Mouse (Mus musculus): ENCODE measurements at regions not wholly inside any gene's neighbourhood (a gene's known extent, or its start where the extent isn't known, plus 50 kb on each side); places are given as distances from the start of the nearest gene placed in this dataset.

GRCm38 (mm10) chr17:63758817-63759404, 104.0 kb upstream of the Fer start:
- Histone ChIP-seq H3K9ac (replicated peaks; ENCODE audit: low read length) (no peak overlapping the region), H3K27ac (ENCODE audit: low read length) (no peak overlapping the region), H3K4me1 (ENCODE audit: insufficient read depth, low read length) (no peaks in the 10 kb centered on the region), H3K4me3 (ENCODE audit: low read length) (no peak overlapping the region), H3K27me3 (ENCODE audit: insufficient read depth, low read length) (no peaks in the 10 kb centered on the region), H3K4me2 (replicated peaks; ENCODE audit: low read depth, low read length) (no peak overlapping the region), H3K36me3 (ENCODE audit: insufficient read depth, low read length) (no peaks in the 10 kb centered on the region), H3K9me3 (ENCODE audit: low read length) (peaks cover 4% of the 10 kb centered on the region; the same call in 1 of the 2 replicates)
- ATAC-seq (ENCODE audit: low FRiP score, low TSS enrichment), result no peak
- WGBS, result 56% methylated on average over 7 of the region's 7 CpGs

GRCm38 (mm10) chr17:63761058-63761457, 101.8 kb upstream of the Fer start:
- H3K9ac ChIP-seq (replicated peaks; ENCODE audit: low read length), result no peak overlapping the region
- 88% methylated on average over 5 of the region's 5 CpGs for WGBS

GRCm38 (mm10) chr17:63771111-63771510, 91.8 kb upstream of the Fer start:
- H3K36me3 ChIP-seq (ENCODE audit: insufficient read depth, low read length), result no peaks in the 10 kb centered on the region
- H3K4me1 ChIP-seq (ENCODE audit: insufficient read depth, low read length), result no peaks in the 10 kb centered on the region
- no peak overlapping the region for H3K4me3 ChIP-seq (ENCODE audit: low read length)
- ATAC-seq (ENCODE audit: low FRiP score, low TSS enrichment), result no peak
- peaks cover 4% of the 10 kb centered on the region for H3K9me3 ChIP-seq (ENCODE audit: low read length)
- no peak overlapping the region for H3K4me2 ChIP-seq (replicated peaks; ENCODE audit: low read depth, low read length)
- WGBS, result 81% methylated on average over 6 of the region's 6 CpGs
- no peaks in the 10 kb centered on the region for H3K27me3 ChIP-seq (ENCODE audit: insufficient read depth, low read length)
- H3K27ac ChIP-seq (ENCODE audit: low read length), result no peak overlapping the region
- no peak overlapping the region for H3K9ac ChIP-seq (replicated peaks; ENCODE audit: low read length)

More at GRCm38 (mm10) chr17:63761058-63761457, 101.8 kb upstream of the Fer start:
- Histone ChIP-seq H3K4me1 (ENCODE audit: insufficient read depth, low read length) (no peaks in the 10 kb centered on the region), H3K27me3 (ENCODE audit: insufficient read depth, low read length) (no peaks in the 10 kb centered on the region), H3K27ac (ENCODE audit: low read length) (no peak overlapping the region), H3K36me3 (ENCODE audit: insufficient read depth, low read length) (no peaks in the 10 kb centered on the region), H3K4me2 (replicated peaks; ENCODE audit: low read depth, low read length) (no peak overlapping the region), H3K9me3 (ENCODE audit: low read length) (peaks cover 4% of the 10 kb centered on the region; the same call in 1 of the 2 replicates), H3K4me3 (ENCODE audit: low read length) (no peak overlapping the region)
- no peak for ATAC-seq (ENCODE audit: low FRiP score, low TSS enrichment)

- ATAC-seq (ENCODE audit: low FRiP score, low TSS enrichment), result peak; percentile 86
- H3K36me3 ChIP-seq (ENCODE audit: insufficient read depth, low read length), result no peaks in the 10 kb centered on the region
Observed at GRCm38 (mm10) chr17:63784381-63785116, 78.3 kb upstream of the Fer start.

GRCm38 (mm10) chr17:63786444-63786843, 76.4 kb upstream of the Fer start:
- Histone ChIP-seq H3K27ac (ENCODE audit: low read length) (no peak overlapping the region), H3K36me3 (ENCODE audit: insufficient read depth, low read length) (no peaks in the 10 kb centered on the region), H3K4me3 (ENCODE audit: low read length) (no peak overlapping the region), H3K27me3 (ENCODE audit: insufficient read depth, low read length) (no peaks in the 10 kb centered on the region), H3K9ac (replicated peaks; ENCODE audit: low read length) (no peak overlapping the region), H3K4me1 (ENCODE audit: insufficient read depth, low read length) (no peaks in the 10 kb centered on the region), H3K4me2 (replicated peaks; ENCODE audit: low read depth, low read length) (no peak overlapping the region), H3K9me3 (ENCODE audit: low read length) (no peaks in the 10 kb centered on the region)
- WGBS, result 75% methylated on average over 11 of the region's 11 CpGs
- no peak for ATAC-seq (ENCODE audit: low FRiP score, low TSS enrichment)

More at GRCm38 (mm10) chr17:63784381-63785116, 78.3 kb upstream of the Fer start:
- no peak overlapping the region for H3K9ac ChIP-seq (replicated peaks; ENCODE audit: low read length)
- no peaks in the 10 kb centered on the region for H3K9me3 ChIP-seq (ENCODE audit: low read length)
- H3K27me3 ChIP-seq (ENCODE audit: insufficient read depth, low read length), result no peaks in the 10 kb centered on the region
- H3K4me2 ChIP-seq (replicated peaks; ENCODE audit: low read depth, low read length), result peak overlapping the region; percentile 4; the same call in 1 of the 2 replicates
- no peaks in the 10 kb centered on the region for H3K4me1 ChIP-seq (ENCODE audit: insufficient read depth, low read length)
- no peak overlapping the region for H3K4me3 ChIP-seq (ENCODE audit: low read length)
- no peak overlapping the region for H3K27ac ChIP-seq (ENCODE audit: low read length)
- 38% methylated on average over 19 of the region's 19 CpGs for WGBS

- ATAC-seq (ENCODE audit: low FRiP score, low TSS enrichment), result peak; percentile 19; the same call in 1 of the 2 replicates
- 76% methylated on average over 6 of the region's 6 CpGs for WGBS
- no peak overlapping the region for H3K4me3 ChIP-seq (ENCODE audit: low read length)
Observed at GRCm38 (mm10) chr17:63794352-63794751, 68.5 kb upstream of the Fer start.

GRCm38 (mm10) chr17:63798381-63798780, 64.5 kb upstream of the Fer start:
- WGBS, result 93% methylated on average over 6 of the region's 6 CpGs
- ATAC-seq (ENCODE audit: low FRiP score, low TSS enrichment), result no peak
- Histone ChIP-seq H3K27ac (ENCODE audit: low read length) (no peak overlapping the region), H3K9me3 (ENCODE audit: low read length) (no peaks in the 10 kb centered on the region), H3K36me3 (ENCODE audit: insufficient read depth, low read length) (no peaks in the 10 kb centered on the region), H3K27me3 (ENCODE audit: insufficient read depth, low read length) (no peaks in the 10 kb centered on the region), H3K4me2 (replicated peaks; ENCODE audit: low read depth, low read length) (no peak overlapping the region), H3K4me1 (ENCODE audit: insufficient read depth, low read length) (no peaks in the 10 kb centered on the region), H3K4me3 (ENCODE audit: low read length) (no peak overlapping the region), H3K9ac (replicated peaks; ENCODE audit: low read length) (no peak overlapping the region)

More at GRCm38 (mm10) chr17:63794352-63794751, 68.5 kb upstream of the Fer start:
- Histone ChIP-seq H3K27ac (ENCODE audit: low read length) (no peak overlapping the region), H3K4me1 (ENCODE audit: insufficient read depth, low read length) (no peaks in the 10 kb centered on the region), H3K9me3 (ENCODE audit: low read length) (no peaks in the 10 kb centered on the region), H3K36me3 (ENCODE audit: insufficient read depth, low read length) (no peaks in the 10 kb centered on the region), H3K9ac (replicated peaks; ENCODE audit: low read length) (no peak overlapping the region), H3K27me3 (ENCODE audit: insufficient read depth, low read length) (no peaks in the 10 kb centered on the region), H3K4me2 (replicated peaks; ENCODE audit: low read depth, low read length) (no peak overlapping the region)

- no peak overlapping the region for H3K9ac ChIP-seq (replicated peaks; ENCODE audit: low read length)
- no peak overlapping the region for H3K27ac ChIP-seq (ENCODE audit: low read length)
- 80% methylated on average over 6 of the region's 6 CpGs for WGBS
Observed at GRCm38 (mm10) chr17:63798961-63799531, 63.8 kb upstream of the Fer start.

GRCm38 (mm10) chr17:63801411-63801810, 61.5 kb upstream of the Fer start:
- no peaks in the 10 kb centered on the region for H3K4me1 ChIP-seq (ENCODE audit: insufficient read depth, low read length)
- H3K36me3 ChIP-seq (ENCODE audit: insufficient read depth, low read length), result no peaks in the 10 kb centered on the region
- WGBS, result 94% methylated on average over 9 of the region's 9 CpGs
- H3K9ac ChIP-seq (replicated peaks; ENCODE audit: low read length), result no peak overlapping the region
- no peak overlapping the region for H3K4me3 ChIP-seq (ENCODE audit: low read length)
- H3K9me3 ChIP-seq (ENCODE audit: low read length), result no peaks in the 10 kb centered on the region
- no peak overlapping the region for H3K27ac ChIP-seq (ENCODE audit: low read length)
- no peak overlapping the region for H3K4me2 ChIP-seq (replicated peaks; ENCODE audit: low read depth, low read length)
- ATAC-seq (ENCODE audit: low FRiP score, low TSS enrichment), result 0 out of 2 replicates have a peak, but pooled peaks have one; percentile 27
- no peaks in the 10 kb centered on the region for H3K27me3 ChIP-seq (ENCODE audit: insufficient read depth, low read length)

More at GRCm38 (mm10) chr17:63798961-63799531, 63.8 kb upstream of the Fer start:
- no peaks in the 10 kb centered on the region for H3K36me3 ChIP-seq (ENCODE audit: insufficient read depth, low read length)
- no peaks in the 10 kb centered on the region for H3K9me3 ChIP-seq (ENCODE audit: low read length)
- no peak for ATAC-seq (ENCODE audit: low FRiP score, low TSS enrichment)
- no peaks in the 10 kb centered on the region for H3K27me3 ChIP-seq (ENCODE audit: insufficient read depth, low read length)
- no peak overlapping the region for H3K4me2 ChIP-seq (replicated peaks; ENCODE audit: low read depth, low read length)
- no peaks in the 10 kb centered on the region for H3K4me1 ChIP-seq (ENCODE audit: insufficient read depth, low read length)
- H3K4me3 ChIP-seq (ENCODE audit: low read length), result no peak overlapping the region

GRCm38 (mm10) chr17:63802846-63803245, 60.0 kb upstream of the Fer start:
- Histone ChIP-seq H3K27ac (ENCODE audit: low read length) (no peak overlapping the region), H3K9me3 (ENCODE audit: low read length) (no peaks in the 10 kb centered on the region), H3K27me3 (ENCODE audit: insufficient read depth, low read length) (no peaks in the 10 kb centered on the region), H3K4me3 (ENCODE audit: low read length) (no peak overlapping the region), H3K9ac (replicated peaks; ENCODE audit: low read length) (no peak overlapping the region), H3K36me3 (ENCODE audit: insufficient read depth, low read length) (no peaks in the 10 kb centered on the region), H3K4me1 (ENCODE audit: insufficient read depth, low read length) (no peaks in the 10 kb centered on the region), H3K4me2 (replicated peaks; ENCODE audit: low read depth, low read length) (no peak overlapping the region)
- 72% methylated on average over 5 of the region's 5 CpGs for WGBS
- ATAC-seq (ENCODE audit: low FRiP score, low TSS enrichment), result no peak
